Mouse (Mus musculus): ENCODE measurements around the gene Gm4214.
"Not testable (repeated sequence)": the region's sequence is repeated elsewhere in the genome, so short reads cannot be mapped to it uniquely, and the experiment has no call there.

Gm4214 gene

DNA sequence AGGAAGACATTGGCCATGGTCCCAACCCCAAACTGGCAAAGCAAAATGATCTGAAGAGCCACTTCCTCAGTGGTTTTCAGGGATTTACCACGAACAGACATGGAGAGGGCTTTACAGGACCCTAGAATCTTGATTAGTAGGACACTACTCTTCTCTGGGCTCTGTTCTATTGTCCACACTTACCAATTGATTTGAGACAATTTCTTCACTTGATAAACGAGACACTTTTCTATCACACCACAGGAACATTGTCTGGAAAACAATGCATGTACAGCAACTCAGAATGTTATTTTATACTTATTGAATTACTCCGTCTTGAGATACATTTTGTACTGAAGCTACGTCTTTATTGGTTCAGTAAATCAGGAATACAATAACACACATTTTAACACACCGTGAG lies at the start of gene Gm4214:
Gm4214 (minus strand) TSS at position 101 of the 400 bp plus-strand sequence.
- not testable (repeated sequence) for DNase-seq

DNA sequence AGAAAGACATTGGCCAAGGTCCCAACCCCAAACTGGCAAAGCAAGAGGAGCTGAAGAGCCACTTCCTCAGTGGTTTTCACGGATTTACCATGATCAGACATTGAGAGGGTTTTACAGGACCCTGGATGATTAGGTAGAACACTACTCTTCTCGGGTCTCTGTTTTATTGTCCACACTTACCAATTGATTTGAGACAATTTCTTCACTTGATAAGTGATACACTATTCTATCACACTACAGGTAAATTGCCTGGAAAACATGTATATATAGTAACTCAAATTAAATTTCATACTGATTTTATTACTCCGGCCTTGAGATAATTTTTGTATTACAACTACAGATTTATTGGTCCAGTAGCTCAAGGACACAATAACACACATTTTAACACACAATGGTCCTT lies 35.4 kb upstream of the Gm4214 start, which contains the start of gene Gm4216:
Gm4216 (minus strand) TSS at position 101 of the 400 bp plus-strand sequence.
- not testable (repeated sequence) for DNase-seq
